Mouse (Mus musculus) thymus, adult 18-20 months (tissue): ENCODE measurements around the gene Alg14.

ENCODE experiments used
- DNase-seq, 2 experiments: peaks; one replicate each; pipeline ENCODE4 v3.0.0; 2022; ENCODE audit warnings: mixed read lengths in 2 of 2

Alg14 gene

DNA sequence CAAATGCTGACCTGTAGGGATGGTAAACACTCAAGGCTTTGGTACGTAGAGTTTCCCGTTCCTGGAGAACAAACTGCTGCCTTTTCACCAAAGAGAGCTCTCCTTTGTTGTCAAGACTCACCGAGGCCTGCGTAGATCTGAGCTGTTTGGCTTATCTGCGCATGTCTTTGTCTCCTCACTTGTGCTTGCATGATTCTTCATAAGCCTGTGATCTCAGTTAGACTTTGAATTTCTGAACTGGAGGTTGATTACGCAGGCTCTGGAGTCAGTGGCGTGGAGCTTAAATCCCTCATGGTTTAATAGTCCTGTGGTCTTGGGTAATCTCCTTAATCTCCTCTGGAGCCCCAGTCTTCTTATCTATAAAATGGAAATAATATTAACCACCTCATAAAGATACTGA, 51.7 kb downstream of the Alg14 start:
- DNase-seq, result peak in 1 of 2 experiments; percentile 44

- DNase-seq, result peak in 1 of 2 experiments; percentile 19
These were observed 52.7 kb downstream of the Alg14 start for GRCm38 (mm10) chr3:121344056-121344945.

GRCm38 (mm10) chr3:121344951-121345642, 53.5 kb downstream of the Alg14 start:
- DNase-seq, result peak in 1 of 2 experiments; percentile 48

DNA sequence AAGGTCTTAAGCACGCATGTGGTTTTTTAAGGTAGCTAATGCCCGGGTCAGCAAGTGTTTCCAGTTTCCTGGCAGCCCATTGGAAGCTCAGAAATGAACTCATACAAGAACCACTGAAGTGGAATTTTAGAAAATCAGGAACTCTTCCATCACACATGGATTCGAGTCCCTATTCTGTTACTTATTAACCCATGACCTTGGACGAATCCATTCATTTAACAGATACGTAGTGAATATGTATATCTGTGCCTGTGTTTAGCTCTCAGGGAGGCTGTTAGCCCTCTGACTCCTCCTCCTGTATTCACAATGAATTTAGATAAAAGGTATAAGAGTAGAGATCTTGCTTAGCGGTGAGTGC, 54.0 kb downstream of the Alg14 start:
- DNase-seq, result no peak

- DNase-seq, result no peak
These were observed 55.1 kb downstream of the Alg14 start for GRCm38 (mm10) chr3:121346507-121347267.

DNA sequence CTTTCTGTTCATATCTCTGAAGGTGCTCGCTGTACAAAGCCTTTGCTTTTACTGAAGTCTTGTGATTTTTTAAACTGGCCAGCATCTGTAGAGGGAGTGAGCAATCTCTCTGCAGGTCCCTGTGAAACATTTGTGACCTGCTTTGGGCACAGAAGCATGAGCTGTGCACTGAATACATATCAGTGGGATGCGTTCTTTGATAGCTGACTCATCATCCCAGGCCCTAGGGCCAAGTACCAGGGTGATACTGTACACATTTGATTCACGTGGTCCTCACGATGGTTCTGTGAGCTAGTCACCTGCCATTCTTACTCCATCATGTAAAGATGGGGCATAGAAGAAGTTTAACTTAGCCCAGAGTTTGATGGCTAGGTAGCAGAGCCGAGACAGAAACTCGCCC, 57.2 kb downstream of the Alg14 start:
- DNase-seq, result no peak

DNA sequence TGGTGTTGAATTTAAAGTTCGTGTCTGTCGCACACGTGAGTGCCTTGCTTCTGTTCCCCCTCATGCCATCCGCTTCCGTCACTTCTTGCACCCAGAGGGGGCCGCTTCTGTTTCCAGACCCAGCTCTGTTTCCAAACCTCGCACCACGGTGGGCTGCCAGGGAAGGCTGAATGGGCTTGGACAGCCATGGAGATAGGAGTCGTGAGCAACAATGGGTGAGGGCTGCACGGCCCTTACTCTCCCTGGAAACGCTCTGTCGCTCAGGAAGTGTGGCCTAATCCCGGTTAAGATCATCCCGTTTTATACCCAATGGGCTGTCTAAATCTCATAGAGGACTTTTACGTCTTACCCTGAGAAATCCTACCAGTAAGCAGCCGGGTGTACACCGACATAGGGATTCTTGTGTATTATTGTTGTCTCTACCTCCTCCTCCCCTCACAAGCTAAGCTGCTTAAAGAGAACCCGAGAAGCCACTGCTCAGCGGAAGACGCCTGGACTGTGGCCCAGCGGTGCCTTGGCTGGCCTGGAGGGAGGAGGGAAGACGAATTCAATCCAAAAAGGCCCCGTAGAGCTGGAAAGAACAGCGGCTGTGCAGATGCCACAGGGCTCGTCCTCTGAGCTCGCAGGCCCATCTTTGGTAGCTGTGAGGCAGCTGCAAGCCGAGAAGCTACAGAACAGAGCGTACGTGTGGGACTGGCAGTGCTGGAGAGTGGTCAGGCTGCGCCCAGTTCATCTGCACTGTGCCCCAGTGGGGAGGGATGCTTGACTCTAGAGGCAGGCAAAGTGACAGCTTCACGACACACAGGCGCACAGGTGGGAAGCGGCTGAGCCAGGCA, 58.0 kb downstream of the Alg14 start:
- no peak for DNase-seq

- no peak for DNase-seq
These were observed 59.7 kb downstream of the Alg14 start for GRCm38 (mm10) chr3:121351257-121351656.

DNA sequence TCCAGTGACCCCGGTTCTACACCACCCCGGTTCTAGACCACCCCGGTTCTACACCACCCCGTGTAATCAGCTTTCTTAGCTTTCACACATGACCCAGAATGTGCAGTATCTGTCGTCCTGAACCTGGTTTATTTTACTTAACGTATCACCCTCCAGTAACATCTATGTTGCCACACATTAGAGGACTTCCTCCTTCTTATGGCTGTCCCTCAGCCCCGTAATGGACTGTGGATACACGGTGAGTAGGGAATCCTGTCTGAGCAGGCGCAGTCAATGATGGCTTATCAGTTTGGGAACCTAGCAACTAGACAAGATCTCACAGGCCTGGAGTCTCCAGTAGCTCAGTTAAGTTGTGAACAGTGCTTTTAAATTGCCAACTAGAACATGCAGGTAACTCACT, 62.7 kb downstream of the Alg14 start:
- DNase-seq, result no peak

DNA sequence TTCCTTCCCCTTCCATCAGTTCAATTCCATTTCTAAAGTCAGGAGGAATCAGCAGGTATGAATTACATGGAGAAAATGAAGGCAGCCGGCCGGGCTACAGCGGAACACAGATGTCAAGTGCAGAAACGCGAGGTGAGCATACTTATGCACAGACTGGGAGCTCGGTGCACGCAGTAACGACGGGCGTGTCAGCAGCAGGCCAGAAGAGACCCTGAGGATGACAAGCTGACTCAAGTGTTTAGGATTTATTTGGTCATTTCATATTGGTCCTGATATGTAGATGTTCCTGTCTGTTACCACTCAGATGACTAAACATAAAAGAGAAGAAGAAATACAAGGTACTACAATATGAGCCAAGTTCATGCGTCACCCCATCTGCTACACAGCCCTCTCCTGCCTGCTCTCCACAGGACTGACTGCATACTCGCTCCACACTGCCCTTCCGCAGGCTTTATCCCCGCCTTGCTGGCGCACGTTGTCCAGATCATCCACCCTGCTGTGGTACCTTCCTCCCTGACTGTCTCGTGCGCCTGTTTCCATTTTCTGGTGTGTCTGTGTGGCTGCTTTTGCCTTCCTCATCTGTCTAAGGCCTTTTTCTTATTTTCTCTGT, 63.4 kb downstream of the Alg14 start:
- no peak for DNase-seq

DNA sequence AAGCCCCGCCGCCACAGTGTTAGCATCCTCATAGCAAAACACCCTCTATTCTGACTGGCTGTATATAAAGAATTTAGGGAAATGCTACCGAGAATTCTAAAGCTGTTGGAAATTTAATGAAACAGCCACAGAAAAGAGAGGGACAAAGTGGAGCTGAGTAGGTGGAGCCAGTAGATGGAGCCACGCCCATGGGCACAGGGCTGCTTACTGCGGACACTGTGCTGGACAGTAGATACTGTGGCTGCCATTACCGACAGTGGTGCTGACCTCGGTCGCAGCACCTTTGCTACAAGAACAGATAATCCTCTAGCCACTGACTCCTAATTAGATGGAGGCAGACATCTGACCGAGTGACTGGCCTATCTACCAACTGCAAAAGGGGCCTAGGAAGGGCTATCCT, 64.0 kb downstream of the Alg14 start:
- no peak for DNase-seq

DNA sequence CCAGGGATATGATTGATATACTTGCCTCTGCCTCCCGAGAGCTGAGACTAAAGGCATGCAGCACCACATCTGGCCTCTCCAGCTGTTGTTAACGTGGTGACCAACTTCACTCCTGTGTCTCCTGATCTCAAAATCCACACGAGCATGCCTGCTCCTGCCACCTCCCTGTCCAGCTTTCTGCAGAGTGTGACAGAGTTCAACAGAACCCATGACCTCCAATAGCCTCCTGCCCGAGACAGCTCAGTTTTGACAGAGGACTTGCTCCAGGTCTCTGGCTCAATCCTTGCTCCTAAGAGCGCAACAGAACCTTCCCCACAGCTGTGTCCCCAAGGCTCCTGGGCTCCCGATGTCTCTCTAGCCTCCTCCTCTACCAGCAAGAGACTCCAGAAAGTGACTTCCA, 64.5 kb downstream of the Alg14 start:
- DNase-seq, result no peak

DNA sequence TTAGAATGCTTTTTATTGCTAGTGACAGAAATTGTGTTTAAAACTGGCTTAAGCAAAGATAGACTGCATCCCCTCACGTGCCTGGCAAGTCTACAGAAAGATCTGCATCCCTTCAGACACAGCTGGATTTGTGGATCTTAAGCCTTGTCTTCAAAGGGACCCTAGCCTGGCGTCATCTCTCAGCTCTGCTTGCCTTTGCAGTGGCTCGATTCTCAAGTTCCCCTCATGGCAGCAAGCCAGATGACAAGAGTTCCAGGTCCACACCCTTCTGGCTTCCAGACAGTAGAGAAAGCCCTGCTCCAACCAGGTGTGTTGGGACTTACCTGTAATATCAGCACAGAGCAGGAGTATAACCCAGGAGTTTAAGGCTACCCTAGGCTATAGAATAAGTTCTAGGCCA, 65.5 kb downstream of the Alg14 start:
- DNase-seq, result no peak

GRCm38 (mm10) chr3:121358285-121358684, 66.7 kb downstream of the Alg14 start:
- no peak for DNase-seq

DNA sequence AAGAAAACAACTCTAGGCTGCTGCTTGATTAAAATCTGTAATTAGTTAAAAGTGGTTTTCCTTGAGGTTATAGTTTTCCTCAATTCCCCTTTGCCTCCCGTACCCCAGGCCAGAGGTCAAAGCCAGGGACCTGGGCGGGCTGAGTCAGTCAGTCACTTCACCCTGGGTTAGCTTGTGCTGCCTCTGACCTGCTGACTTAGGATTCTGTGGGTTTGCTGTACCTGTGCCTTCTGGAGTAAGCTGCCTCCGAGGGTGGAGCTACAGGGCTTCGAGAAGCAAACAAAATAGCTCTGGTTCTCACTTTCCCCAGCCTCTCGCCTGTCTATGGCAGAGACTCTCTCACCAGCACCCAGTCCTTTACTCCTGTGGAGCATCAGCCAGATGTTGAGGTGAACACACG, 67.3 kb downstream of the Alg14 start:
- no peak for DNase-seq

DNA sequence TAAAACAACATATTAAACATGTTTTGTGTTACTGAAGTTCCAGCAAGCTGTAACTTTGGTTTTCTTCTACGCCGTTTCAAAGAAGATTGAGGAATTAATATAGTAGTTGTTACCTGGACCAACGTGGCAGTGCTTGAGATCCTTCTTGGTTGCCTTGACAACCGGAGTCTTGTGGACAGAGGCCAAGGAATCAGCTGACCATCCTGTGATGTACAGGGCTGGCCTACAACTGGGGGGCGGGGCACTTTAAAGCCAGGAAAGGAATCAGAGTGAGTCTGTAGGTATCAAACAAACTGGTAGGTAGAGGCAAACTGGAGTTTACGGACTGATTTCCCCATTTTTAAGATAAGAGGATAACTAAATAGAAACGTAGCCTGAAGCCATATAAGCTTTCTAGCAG, 67.7 kb downstream of the Alg14 start:
- DNase-seq, result no peak

DNA sequence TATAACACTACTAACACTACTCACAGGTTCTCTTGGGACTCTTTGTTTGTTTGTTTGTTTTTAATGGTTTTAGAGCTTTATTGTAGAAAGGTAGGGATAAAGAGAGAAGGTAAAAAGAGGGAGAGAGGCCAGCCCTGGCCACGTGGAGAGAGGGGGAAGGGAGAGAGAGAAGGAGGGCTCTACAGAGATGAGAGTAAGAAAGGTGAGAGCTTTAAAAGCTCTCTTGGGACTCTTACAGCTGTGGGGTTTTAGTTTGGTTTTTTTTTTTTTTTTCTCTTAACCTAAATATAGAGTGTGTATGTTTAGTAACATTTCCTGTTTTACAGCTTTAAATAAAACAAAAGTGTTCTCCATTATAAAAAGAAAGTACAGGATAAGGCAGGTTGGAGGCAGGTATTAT, 70.4 kb downstream of the Alg14 start:
- DNase-seq, result no peak

- DNase-seq, result no peak
These were observed 72.8 kb downstream of the Alg14 start for GRCm38 (mm10) chr3:121364388-121364787.

DNA sequence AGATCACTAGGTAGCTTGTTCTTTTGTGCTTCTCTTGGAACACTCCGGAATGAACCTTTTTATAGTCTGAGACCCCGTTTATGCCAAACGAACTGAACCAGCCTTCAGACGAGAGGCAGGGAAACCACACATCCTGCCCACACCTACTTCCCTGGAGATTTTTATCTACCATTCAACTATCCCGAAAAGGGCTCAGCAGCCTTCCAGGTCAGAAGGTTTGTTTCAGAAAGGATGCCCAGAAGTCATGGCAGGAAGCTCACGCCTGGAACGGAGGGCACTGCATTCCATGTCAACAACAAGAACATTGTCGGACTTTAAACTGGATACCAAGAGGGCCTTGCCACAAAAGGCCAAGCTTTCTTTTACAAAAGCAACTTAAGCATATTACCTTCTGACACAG, 73.6 kb downstream of the Alg14 start:
- no peak for DNase-seq

GRCm38 (mm10) chr3:121368616-121369015, 77.0 kb downstream of the Alg14 start:
- no peak for DNase-seq

- peak in 1 of 2 experiments; percentile 59 for DNase-seq
These were observed 77.9 kb downstream of the Alg14 start for GRCm38 (mm10) chr3:121369517-121369916.

- DNase-seq, result peak; percentile 62 to 77
These were observed 78.7 kb downstream of the Alg14 start for GRCm38 (mm10) chr3:121370301-121370700.
